Mouse (Mus musculus) megakaryocyte, embryonic 14.5 days (primary cell): ENCODE measurements around the gene Gdpd3.

Experiments used
- FLI1 ChIP-seq: IDR thresholded peaks from 2 replicates; pipeline ENCODE4 v1.6.1; 2012; ENCODE audit warnings: low read length, inconsistent platforms, mixed read lengths
- GATA1 ChIP-seq: IDR thresholded peaks from 3 replicates; pipeline ENCODE4 v1.6.1; 2012; ENCODE audit warnings: mixed read lengths, low read length, inconsistent platforms, borderline replicate concordance

GRCm38 (mm10) chr7:126806956-126807355 is 40.8 kb downstream of the Gdpd3 start:
- no peak for TF ChIP-seq FLI1
- no peak for TF ChIP-seq GATA1
